Mouse (Mus musculus) MN1 (cell line): ENCODE data around the gene Slc27a5.
A peak's percentile ranks its signal among the peaks of the same experiment; 100 is the strongest.

Experiments used
- DNase-seq: peaks from one replicate; pipeline ENCODE4 v3.0.0-alpha.2; 2016; ENCODE audit warnings: low spot score

Slc27a5 gene

GRCm38 (mm10) chr7:12985724-12986123, 12.3 kb downstream of the Slc27a5 start:
- no peak for DNase-seq

GRCm38 (mm10) chr7:12980291-12980690, 17.7 kb downstream of the Slc27a5 start:
- DNase-seq = no peak

GRCm38 (mm10) chr7:12979776-12980175, 18.2 kb downstream of the Slc27a5 start:
- no peak for DNase-seq

- no peak for DNase-seq
Observed at GRCm38 (mm10) chr7:12978931-12979722, 18.9 kb downstream of the Slc27a5 start.

GRCm38 (mm10) chr7:12977682-12978389, 20.2 kb downstream of the Slc27a5 start, which contains the start of gene Zfp446:
Gene Zfp446 (plus strand): TSS chr7:12977848.
- peak; percentile 97 for DNase-seq

GRCm38 (mm10) chr7:12970906-12971305, 27.1 kb downstream of the Slc27a5 start:
- DNase-seq = no peak

- peak; percentile 35 for DNase-seq
Observed at GRCm38 (mm10) chr7:12966104-12966845, 31.7 kb downstream of the Slc27a5 start.

GRCm38 (mm10) chr7:12965678-12966091, 32.3 kb downstream of the Slc27a5 start, which contains the start of gene Zfp324:
Gene Zfp324 (plus strand): TSS chr7:12965838.
- DNase-seq = peak; percentile 86

GRCm38 (mm10) chr7:12961511-12962141, 36.4 kb downstream of the Slc27a5 start:
- DNase-seq = peak; percentile 88

- no peak for DNase-seq
Observed at GRCm38 (mm10) chr7:12959718-12960117, 38.3 kb downstream of the Slc27a5 start.

- no peak for DNase-seq
Observed at GRCm38 (mm10) chr7:12958948-12959347, 39.0 kb downstream of the Slc27a5 start.

GRCm38 (mm10) chr7:12957511-12957910, 40.5 kb downstream of the Slc27a5 start:
- no peak for DNase-seq

GRCm38 (mm10) chr7:12954896-12955295, 43.1 kb downstream of the Slc27a5 start:
- no peak for DNase-seq

GRCm38 (mm10) chr7:12949872-12950229, 48.1 kb downstream of the Slc27a5 start:
- DNase-seq = no peak

GRCm38 (mm10) chr7:12949032-12949871, 48.7 kb downstream of the Slc27a5 start:
- peak; percentile 97 for DNase-seq

GRCm38 (mm10) chr7:12943488-12943887, 54.5 kb downstream of the Slc27a5 start:
- no peak for DNase-seq

GRCm38 (mm10) chr7:12940599-12940998, 57.4 kb downstream of the Slc27a5 start:
- DNase-seq = no peak
